Mouse (Mus musculus): ENCODE measurements at regions not wholly inside any gene's neighbourhood (a gene's known extent, or its start where the extent isn't known, plus 50 kb on each side); places are given as distances from the start of the nearest gene placed in this dataset.

DNA sequence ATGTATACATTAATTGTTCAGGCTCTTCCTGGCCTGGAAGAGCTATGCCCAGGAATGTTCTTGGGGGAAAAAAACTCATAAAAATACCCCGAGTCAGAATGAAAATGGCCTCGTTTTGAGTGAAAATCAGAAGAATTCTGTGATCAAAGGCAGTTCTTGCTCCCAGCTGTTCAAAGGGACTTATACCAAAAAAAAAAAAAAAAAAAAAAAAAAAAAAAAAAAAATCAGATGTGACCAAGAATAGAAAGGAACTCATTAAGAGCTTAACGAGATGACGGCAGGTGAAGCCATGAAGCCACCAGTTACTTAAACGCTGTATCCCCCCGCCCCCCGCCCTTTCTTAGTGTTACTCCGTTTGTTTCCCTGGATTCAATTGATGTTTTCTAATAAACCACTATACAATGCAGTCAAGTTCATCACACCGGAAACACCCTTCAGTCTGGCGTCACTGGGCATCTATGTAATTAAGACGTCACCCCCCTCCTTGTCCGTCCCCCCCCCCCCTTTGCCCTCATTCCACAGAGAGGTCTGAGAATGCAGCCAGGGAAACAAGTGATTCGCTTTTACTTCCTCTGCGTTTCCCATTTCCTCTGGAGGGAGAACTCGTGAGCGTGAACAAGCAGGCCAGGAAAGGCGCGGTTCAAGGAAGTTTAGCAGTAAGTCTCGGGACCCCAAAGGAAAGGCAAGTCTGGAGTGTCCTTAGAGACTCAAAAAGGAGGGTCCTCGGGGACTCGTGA, 99.1 kb downstream of the Zfp326 start:
- Histone ChIP-seq H3K4me3 (replicated peaks; ENCODE audit: low read length) (peak overlapping the region; percentile 20), H3K4me2 (replicated peaks; ENCODE audit: low read depth, low read length, severe bottlenecking) (peak overlapping the region; percentile 41), H3K27ac (replicated peaks; ENCODE audit: low read depth, low read length) (no peak overlapping the region), H3K4me1 (ENCODE audit: control insufficient read depth, insufficient read depth, low read length) (0 out of 2 replicates have a peak, but pooled peaks cover 4% of the 10 kb centered on the region), H3K9me3 (ENCODE audit: control insufficient read depth, low read length) (no peaks in the 10 kb centered on the region), H3K36me3 (ENCODE audit: control insufficient read depth, insufficient read depth, low read length) (no peaks in the 10 kb centered on the region), H3K27me3 (ENCODE audit: control insufficient read depth, insufficient read depth, low read length) (no peaks in the 10 kb centered on the region), H3K9ac (ENCODE audit: low read depth, low read length, severe bottlenecking) (0 out of 2 replicates have a peak overlapping the region, but pooled peaks have one; percentile 25)
- DNase-seq (ENCODE audit: low spot score) (peak; percentile 39), ATAC-seq (ENCODE audit: low FRiP score, low read depth) (no peak)
- WGBS, result 17% methylated on average over 21 of the region's 21 CpGs
- no peak for TF ChIP-seq POLR2A (IDR thresholded peaks at IDR 0.05; ENCODE audit: borderline replicate concordance, extremely low read depth, insufficient read depth, insufficient read length)

DNA sequence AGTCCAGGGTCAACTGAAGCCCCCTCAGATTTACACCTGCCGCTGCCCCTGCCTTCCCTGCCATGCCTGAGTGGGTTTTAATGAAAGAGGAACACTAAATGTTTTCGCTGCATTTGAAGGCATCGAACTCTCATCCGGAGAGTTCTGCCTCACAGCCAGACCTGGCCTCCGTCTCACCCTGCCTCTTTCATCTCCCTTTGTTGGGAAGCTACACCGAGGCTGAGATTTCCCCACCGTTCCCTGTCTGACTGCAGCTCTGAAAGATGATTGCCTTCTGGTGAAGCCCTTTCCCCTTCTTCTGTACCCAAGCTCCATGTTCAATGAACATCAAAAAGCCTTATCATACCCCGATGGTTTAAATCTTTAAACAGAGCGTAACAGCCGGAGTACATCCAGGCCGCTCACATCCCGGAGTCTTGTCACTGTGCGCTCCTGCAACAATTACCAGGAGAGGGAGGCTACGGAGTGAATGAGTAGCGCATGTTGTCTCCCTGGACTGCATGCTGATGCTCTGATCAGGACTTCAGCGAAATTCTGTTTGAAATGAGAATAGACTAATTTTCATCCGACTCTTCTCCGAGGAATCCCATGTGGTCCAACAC, 98.3 kb downstream of the Zfp326 start:
- ATAC-seq (ENCODE audit: low FRiP score, low read depth) (no peak), DNase-seq (ENCODE audit: low spot score) (no peak)
- H3K4me2 ChIP-seq (replicated peaks; ENCODE audit: low read depth, low read length, severe bottlenecking), result no peak overlapping the region
- WGBS, result 77% methylated on average over 18 of the region's 18 CpGs
- 0 out of 2 replicates have a peak, but pooled peaks cover 4% of the 10 kb centered on the region for H3K4me1 ChIP-seq (ENCODE audit: control insufficient read depth, insufficient read depth, low read length)
- no peak overlapping the region for H3K27ac ChIP-seq (replicated peaks; ENCODE audit: low read depth, low read length)
- no peak overlapping the region for H3K4me3 ChIP-seq (replicated peaks; ENCODE audit: low read length)
- H3K27me3 ChIP-seq (ENCODE audit: control insufficient read depth, insufficient read depth, low read length), result no peaks in the 10 kb centered on the region
- TF ChIP-seq POLR2A (IDR thresholded peaks at IDR 0.05; ENCODE audit: borderline replicate concordance, extremely low read depth, insufficient read depth, insufficient read length), result no peak
- H3K36me3 ChIP-seq (ENCODE audit: control insufficient read depth, insufficient read depth, low read length), result no peaks in the 10 kb centered on the region
- no peaks in the 10 kb centered on the region for H3K9me3 ChIP-seq (ENCODE audit: control insufficient read depth, low read length)
- H3K9ac ChIP-seq (ENCODE audit: low read depth, low read length, severe bottlenecking), result no peak overlapping the region
